18 mouse cellular contexts compared by ENCODE assay signal in the genomic region with DNA sequence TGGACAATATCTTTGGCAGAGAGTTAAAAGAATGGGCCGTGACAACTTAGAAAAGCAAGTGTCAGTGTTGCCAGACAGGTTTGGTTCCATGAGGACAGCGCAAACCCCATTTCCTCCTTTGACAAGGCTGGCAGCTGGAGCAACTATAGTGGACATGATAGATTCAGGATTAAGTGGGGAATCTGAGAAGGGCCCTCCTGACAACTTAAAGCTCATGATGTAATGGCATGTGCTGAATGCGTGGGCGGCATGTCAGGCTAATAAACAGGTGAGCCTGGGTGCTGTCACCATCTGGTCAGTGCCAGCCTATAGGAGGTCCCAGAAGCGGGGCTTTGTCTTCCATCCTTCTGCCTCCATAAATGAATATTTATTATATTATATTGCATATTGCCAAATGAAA.
DNase-seq lines count a peak whose midpoint lies in the region; ATAC-seq lines count a peak whose summit lies in the region.
"Had no signal": no experiment of that assay in that cellular context is flagged by ENCODE, and none has a peak within 500 bp of the region (broad histone marks: within the 10 kb centered on the region; RNA-seq: fewer than 3 reads in every experiment).

No protein-coding gene starts in this region.

- no peak for ATAC-seq in hindbrain, embryonic 11.5 days (ENCODE audit: low FRiP score)
- ATAC-seq: forebrain, embryonic 15.5 days; intestine, postnatal 0 days had no signal

- no peak for DNase-seq in hindbrain, embryonic 10.5 days (ENCODE audit: low spot score)
- DNase-seq in hindbrain, embryonic 11.5 days (ENCODE audit: low spot score), result no peak
- DNase-seq in embryo, embryonic 10.5 days (ENCODE audit: low spot score), result peak; percentile 11
- peak; percentile 22 for DNase-seq in embryo, embryonic 11 days
- DNase-seq in mesoderm, embryonic 11.5 days (ENCODE audit: low read depth, low spot score), result peak; percentile 34
- no peak for DNase-seq in heart, adult 18-20 months
- DNase-seq in urinary bladder, adult 2 months (ENCODE audit: low spot score), result no peak
- DNase-seq: adrenal gland, adult 2 months; adrenal gland, postnatal 25 days; cerebellum, adult 2 months; gastrocnemius, postnatal 10 days; heart, adult 2 months; heart, postnatal 14 days had no signal

- 0 out of 2 replicates have a peak overlapping the region, but pooled peaks have one; percentile 3 for H3K27ac ChIP-seq in hindbrain, embryonic 10.5 days
- no peak overlapping the region for H3K27ac ChIP-seq in hindbrain, embryonic 11.5 days (ENCODE audit: low read depth, low read length)
- H3K27ac ChIP-seq: forebrain, embryonic 15.5 days; heart, adult 2 months; heart, embryonic 15.5 days; hindbrain, embryonic 15.5 days had no signal

- H3K9me3 ChIP-seq in hindbrain, embryonic 10.5 days, result no peaks in the 10 kb centered on the region
- H3K9me3 ChIP-seq in hindbrain, embryonic 11.5 days (ENCODE audit: control insufficient read depth, low read length), result no peaks in the 10 kb centered on the region
- H3K9me3 ChIP-seq: forebrain, embryonic 15.5 days; heart, embryonic 15.5 days; hindbrain, embryonic 15.5 days had no signal

- H3K4me1 ChIP-seq in hindbrain, embryonic 10.5 days (replicated peaks), result 0 out of 2 replicates have a peak, but pooled peaks cover 5% of the 10 kb centered on the region
- H3K4me1 ChIP-seq in hindbrain, embryonic 11.5 days (replicated peaks; ENCODE audit: control insufficient read depth, insufficient read depth, low read length), result no peaks in the 10 kb centered on the region
- H3K4me1 ChIP-seq: hindbrain, embryonic 15.5 days had no signal

- 88% methylated on average over 5 of the region's 5 CpGs for WGBS in hindbrain, embryonic 10.5 days
- 80% methylated on average over 5 of the region's 5 CpGs for WGBS in hindbrain, embryonic 11.5 days

- no peaks in the 10 kb centered on the region for H3K36me3 ChIP-seq in hindbrain, embryonic 10.5 days
- H3K36me3 ChIP-seq in hindbrain, embryonic 11.5 days (ENCODE audit: control insufficient read depth, insufficient read depth, low read length), result no peaks in the 10 kb centered on the region
- H3K36me3 ChIP-seq: forebrain, embryonic 15.5 days; heart, embryonic 15.5 days; hindbrain, embryonic 15.5 days had no signal

- no peak overlapping the region for H3K4me3 ChIP-seq in hindbrain, embryonic 10.5 days
- no peak overlapping the region for H3K4me3 ChIP-seq in hindbrain, embryonic 11.5 days (ENCODE audit: low read depth, low read length)
- H3K4me3 ChIP-seq: forebrain, embryonic 15.5 days; heart, adult 2 months; heart, embryonic 15.5 days; hindbrain, embryonic 15.5 days had no signal

- no peak overlapping the region for H3K9ac ChIP-seq in hindbrain, embryonic 11.5 days (ENCODE audit: low read depth, low read length)
- H3K9ac ChIP-seq: forebrain, embryonic 15.5 days; heart, embryonic 15.5 days; hindbrain, embryonic 15.5 days had no signal

- H3K4me2 ChIP-seq in hindbrain, embryonic 11.5 days (replicated peaks; ENCODE audit: low read depth, low read length), result no peak overlapping the region
- H3K4me2 ChIP-seq: forebrain, embryonic 15.5 days; heart, embryonic 11.5 days; heart, embryonic 15.5 days; hindbrain, embryonic 15.5 days had no signal

- no peaks in the 10 kb centered on the region for H3K27me3 ChIP-seq in hindbrain, embryonic 10.5 days (ENCODE audit: insufficient read depth, poor library complexity, severe bottlenecking)
- H3K27me3 ChIP-seq in hindbrain, embryonic 11.5 days (ENCODE audit: control insufficient read depth, insufficient read depth, low read length), result no peaks in the 10 kb centered on the region
- H3K27me3 ChIP-seq: forebrain, embryonic 15.5 days; heart, embryonic 15.5 days; hindbrain, embryonic 15.5 days had no signal

Comparison
In these comparisons a context has a peak if more than half of its experiments do, and no peak if none do; other contexts are left out.
1. DNase-seq: peak in embryo, embryonic 10.5 days (single experiment), embryo, embryonic 11 days (single experiment) and mesoderm, embryonic 11.5 days (single experiment); none in hindbrain, embryonic 10.5 days (single experiment), hindbrain, embryonic 11.5 days (single experiment), heart, adult 18-20 months (0 of 2) and urinary bladder, adult 2 months (single experiment).